Mouse (Mus musculus): ENCODE results near the gene Ybx3. TPM values are rescaled to one million over a fixed set of nuclear protein-coding genes. Genes with fewer than 3 reads are reported as not detected.

Ybx3 gene
- polyA plus RNA-seq, 1 experiment from 2014 or later, result 21.3 TPM

- WGBS, result 63% methylated on average over 4 of the region's 4 CpGs
- Histone ChIP-seq H3K4me3 (replicated peaks; ENCODE audit: low read length) (no peak overlapping the region), H3K4me2 (ENCODE audit: low read length) (no peak overlapping the region), H3K9me3 (ENCODE audit: control insufficient read depth, low read length) (no peaks in the 10 kb centered on the region), H3K4me1 (replicated peaks; ENCODE audit: control insufficient read depth, insufficient read depth, low read length) (no peaks in the 10 kb centered on the region; the same call in 1 of the 2 replicates), H3K27me3 (replicated peaks; ENCODE audit: control insufficient read depth, insufficient read depth, low read length) (no peaks in the 10 kb centered on the region), H3K27ac (ENCODE audit: low read length) (no peak overlapping the region), H3K9ac (replicated peaks; ENCODE audit: low read depth, low read length) (no peak overlapping the region), H3K36me3 (ENCODE audit: control insufficient read depth, insufficient read depth) (no peaks in the 10 kb centered on the region)
- ATAC-seq, result no peak
Measured at GRCm38 (mm10) chr6:131354913-131355312, 33.4 kb downstream of the Ybx3 start.

GRCm38 (mm10) chr6:131353352-131353919 is 34.8 kb downstream of the Ybx3 start, which contains the start of gene Styk1:
Gene Styk1 (minus strand): TSS chr6:131353597.
- Histone ChIP-seq H3K4me2 (ENCODE audit: low read length) (peak within 1 kb of the TSS; percentile 57), H3K4me1 (replicated peaks; ENCODE audit: control insufficient read depth, insufficient read depth, low read length) (no peaks in the 10 kb centered on the region; the same call in 1 of the 2 replicates), H3K27me3 (replicated peaks; ENCODE audit: control insufficient read depth, insufficient read depth, low read length) (no peaks in the 10 kb centered on the region), H3K36me3 (ENCODE audit: control insufficient read depth, insufficient read depth) (no peaks in the 10 kb centered on the region), H3K9me3 (ENCODE audit: control insufficient read depth, low read length) (no peaks in the 10 kb centered on the region), H3K4me3 (replicated peaks; ENCODE audit: low read length) (peak within 1 kb of the TSS; percentile 37), H3K27ac (ENCODE audit: low read length) (no peak within 1 kb of the TSS), H3K9ac (replicated peaks; ENCODE audit: low read depth, low read length) (no peak within 1 kb of the TSS; the same call in 1 of the 2 replicates)
- ATAC-seq, result peak; percentile 94
- 2% methylated on average over 16 of the region's 16 CpGs for WGBS

GRCm38 (mm10) chr6:131347026-131347425 is 41.2 kb downstream of the Ybx3 start:
- 78% methylated on average over 2 of the region's 2 CpGs for WGBS
- no peak overlapping the region for H3K27ac ChIP-seq (ENCODE audit: low read length)
- no peak overlapping the region for H3K4me2 ChIP-seq (ENCODE audit: low read length)
- no peaks in the 10 kb centered on the region for H3K4me1 ChIP-seq (replicated peaks; ENCODE audit: control insufficient read depth, insufficient read depth, low read length)
- no peak for ATAC-seq
- no peak overlapping the region for H3K4me3 ChIP-seq (replicated peaks; ENCODE audit: low read length)
- no peaks in the 10 kb centered on the region for H3K9me3 ChIP-seq (ENCODE audit: control insufficient read depth, low read length)
- no peaks in the 10 kb centered on the region for H3K36me3 ChIP-seq (ENCODE audit: control insufficient read depth, insufficient read depth)
- no peak overlapping the region for H3K9ac ChIP-seq (replicated peaks; ENCODE audit: low read depth, low read length)
- no peaks in the 10 kb centered on the region for H3K27me3 ChIP-seq (replicated peaks; ENCODE audit: control insufficient read depth, insufficient read depth, low read length)

GRCm38 (mm10) chr6:131344346-131344745 is 43.9 kb downstream of the Ybx3 start:
- no peak overlapping the region for H3K4me3 ChIP-seq (replicated peaks; ENCODE audit: low read length)
- no peak for ATAC-seq
- H3K27ac ChIP-seq (ENCODE audit: low read length), result no peak overlapping the region
- no peaks in the 10 kb centered on the region for H3K27me3 ChIP-seq (replicated peaks; ENCODE audit: control insufficient read depth, insufficient read depth, low read length)
- H3K9me3 ChIP-seq (ENCODE audit: control insufficient read depth, low read length), result no peaks in the 10 kb centered on the region
- no peaks in the 10 kb centered on the region for H3K36me3 ChIP-seq (ENCODE audit: control insufficient read depth, insufficient read depth)
- H3K4me1 ChIP-seq (replicated peaks; ENCODE audit: control insufficient read depth, insufficient read depth, low read length), result no peaks in the 10 kb centered on the region
- no peak overlapping the region for H3K9ac ChIP-seq (replicated peaks; ENCODE audit: low read depth, low read length)
- no peak overlapping the region for H3K4me2 ChIP-seq (ENCODE audit: low read length)
- 86% methylated on average over 7 of the region's 7 CpGs for WGBS

GRCm38 (mm10) chr6:131340082-131340481 is 48.2 kb downstream of the Ybx3 start:
- H3K36me3 ChIP-seq (ENCODE audit: control insufficient read depth, insufficient read depth), result no peaks in the 10 kb centered on the region
- no peak for ATAC-seq
- H3K4me3 ChIP-seq (replicated peaks; ENCODE audit: low read length), result no peak overlapping the region
- no peak overlapping the region for H3K9ac ChIP-seq (replicated peaks; ENCODE audit: low read depth, low read length)
- WGBS, result 77% methylated on average over 3 of the region's 3 CpGs
- H3K27ac ChIP-seq (ENCODE audit: low read length), result no peak overlapping the region
- no peaks in the 10 kb centered on the region for H3K27me3 ChIP-seq (replicated peaks; ENCODE audit: control insufficient read depth, insufficient read depth, low read length)
- H3K4me2 ChIP-seq (ENCODE audit: low read length), result no peak overlapping the region
- no peaks in the 10 kb centered on the region for H3K4me1 ChIP-seq (replicated peaks; ENCODE audit: control insufficient read depth, insufficient read depth, low read length)
- no peaks in the 10 kb centered on the region for H3K9me3 ChIP-seq (ENCODE audit: control insufficient read depth, low read length)

GRCm38 (mm10) chr6:131339309-131339708 is 49.0 kb downstream of the Ybx3 start:
- H3K9me3 ChIP-seq (ENCODE audit: control insufficient read depth, low read length), result no peaks in the 10 kb centered on the region
- no peak for ATAC-seq
- 78% methylated on average over 3 of the region's 3 CpGs for WGBS

GRCm38 (mm10) chr6:131338787-131339186 is 49.5 kb downstream of the Ybx3 start:
- no peaks in the 10 kb centered on the region for H3K36me3 ChIP-seq (ENCODE audit: control insufficient read depth, insufficient read depth)
- WGBS, result 81% methylated on average over 1 of the region's 1 CpGs
- no peak for ATAC-seq
- H3K27me3 ChIP-seq (replicated peaks; ENCODE audit: control insufficient read depth, insufficient read depth, low read length), result no peaks in the 10 kb centered on the region
- no peaks in the 10 kb centered on the region for H3K9me3 ChIP-seq (ENCODE audit: control insufficient read depth, low read length)
- no peak overlapping the region for H3K4me2 ChIP-seq (ENCODE audit: low read length)
- no peak overlapping the region for H3K4me3 ChIP-seq (replicated peaks; ENCODE audit: low read length)
- no peaks in the 10 kb centered on the region for H3K4me1 ChIP-seq (replicated peaks; ENCODE audit: control insufficient read depth, insufficient read depth, low read length)
- H3K27ac ChIP-seq (ENCODE audit: low read length), result no peak overlapping the region
- no peak overlapping the region for H3K9ac ChIP-seq (replicated peaks; ENCODE audit: low read depth, low read length)

More at GRCm38 (mm10) chr6:131339309-131339708, 49.0 kb downstream of the Ybx3 start:
- no peaks in the 10 kb centered on the region for H3K4me1 ChIP-seq (replicated peaks; ENCODE audit: control insufficient read depth, insufficient read depth, low read length)
- H3K27me3 ChIP-seq (replicated peaks; ENCODE audit: control insufficient read depth, insufficient read depth, low read length), result no peaks in the 10 kb centered on the region
- no peak overlapping the region for H3K9ac ChIP-seq (replicated peaks; ENCODE audit: low read depth, low read length)
- H3K4me2 ChIP-seq (ENCODE audit: low read length), result no peak overlapping the region
- H3K4me3 ChIP-seq (replicated peaks; ENCODE audit: low read length), result no peak overlapping the region
- H3K36me3 ChIP-seq (ENCODE audit: control insufficient read depth, insufficient read depth), result no peaks in the 10 kb centered on the region
- H3K27ac ChIP-seq (ENCODE audit: low read length), result no peak overlapping the region

GRCm38 (mm10) chr6:131327076-131327475 is 61.2 kb downstream of the Ybx3 start:
- H3K4me3 ChIP-seq (replicated peaks; ENCODE audit: low read length), result no peak overlapping the region

GRCm38 (mm10) chr6:131321854-131322639 is 66.2 kb downstream of the Ybx3 start:
- H3K4me3 ChIP-seq (replicated peaks; ENCODE audit: low read length), result no peak overlapping the region
- no peaks in the 10 kb centered on the region for H3K36me3 ChIP-seq (ENCODE audit: control insufficient read depth, insufficient read depth)
- no peak for ATAC-seq
- no peaks in the 10 kb centered on the region for H3K4me1 ChIP-seq (replicated peaks; ENCODE audit: control insufficient read depth, insufficient read depth, low read length)
- no peak overlapping the region for H3K9ac ChIP-seq (replicated peaks; ENCODE audit: low read depth, low read length)
- no peak overlapping the region for H3K27ac ChIP-seq (ENCODE audit: low read length)
- no peaks in the 10 kb centered on the region for H3K27me3 ChIP-seq (replicated peaks; ENCODE audit: control insufficient read depth, insufficient read depth, low read length)
- no peaks in the 10 kb centered on the region for H3K9me3 ChIP-seq (ENCODE audit: control insufficient read depth, low read length)
- WGBS, result 83% methylated on average over 3 of the region's 3 CpGs
- H3K4me2 ChIP-seq (ENCODE audit: low read length), result no peak overlapping the region

More at GRCm38 (mm10) chr6:131327076-131327475, 61.2 kb downstream of the Ybx3 start:
- H3K4me1 ChIP-seq (replicated peaks; ENCODE audit: control insufficient read depth, insufficient read depth, low read length), result no peaks in the 10 kb centered on the region
- H3K27me3 ChIP-seq (replicated peaks; ENCODE audit: control insufficient read depth, insufficient read depth, low read length), result no peaks in the 10 kb centered on the region
- no peak overlapping the region for H3K9ac ChIP-seq (replicated peaks; ENCODE audit: low read depth, low read length)
- H3K27ac ChIP-seq (ENCODE audit: low read length), result no peak overlapping the region
- no peaks in the 10 kb centered on the region for H3K36me3 ChIP-seq (ENCODE audit: control insufficient read depth, insufficient read depth)
- no peak for ATAC-seq
- 87% methylated on average over 2 of the region's 2 CpGs for WGBS
- no peaks in the 10 kb centered on the region for H3K9me3 ChIP-seq (ENCODE audit: control insufficient read depth, low read length)
- H3K4me2 ChIP-seq (ENCODE audit: low read length), result no peak overlapping the region

Data from forebrain, embryonic 16.5 days (tissue).